Mouse (Mus musculus) layer of hippocampus, adult 6 months (tissue): Measurements from ENCODE around the gene Relb. TPM values are rescaled to one million over a fixed set of nuclear protein-coding genes. Genes with fewer than 3 reads are reported as not detected.

Experiments used
- long read RNA-seq, 2 experiments: library from polyadenylated mRNA; unstranded; transcript quantifications; one replicate each; pipeline ENCODE4 v2.0.0; 2019 to 2020
- polyA plus RNA-seq: library from polyadenylated mRNA; unstranded; fragments of <200 nt; fragmentation: Nextera tagmentation; gene quantifications from 2 replicates; pipeline ENCODE4 v1.2.3, GENCODE M21; 2021

Relb gene
- 10.4 and 11.2 TPM in 2 replicates for polyA plus RNA-seq
- long read RNA-seq, experiment 1, transcript Relb-201 (11 exons, 2,200 nt): major isoform, 19 of 30 reads
- long read RNA-seq, experiment 1, partial matches to known transcripts: 3 of 30 reads
- long read RNA-seq, experiment 1, other reads (novel, unspliced or antisense): 8 of 30 reads
- long read RNA-seq, experiment 2, transcript Relb-201 (11 exons, 2,200 nt): major isoform, 32 of 54 reads
- long read RNA-seq, experiment 2, partial matches to known transcripts: 12 of 54 reads
- long read RNA-seq, experiment 2, other reads (novel, unspliced or antisense): 10 of 54 reads

DNA sequence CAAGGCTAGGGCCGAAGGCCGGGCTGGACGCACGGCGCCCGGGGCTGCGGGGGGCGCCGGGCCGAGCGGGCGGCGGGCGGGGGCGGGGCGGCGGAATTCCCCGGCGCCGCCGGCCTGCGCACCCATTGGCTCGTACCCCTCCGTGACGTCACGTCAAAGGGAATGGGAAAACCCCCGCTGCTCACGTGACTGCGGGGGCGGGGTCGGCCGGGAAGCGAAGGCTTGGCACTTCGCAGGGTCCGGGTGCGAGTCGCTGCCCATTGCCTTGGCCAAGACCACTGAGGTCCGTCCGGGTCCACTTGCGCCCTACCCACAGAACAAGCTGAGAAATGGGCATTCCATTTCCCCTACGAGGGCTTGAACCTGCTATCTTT, at the start of gene Relb:
TSS of gene Relb (minus strand) at position 78 of the 374 bp plus-strand sequence.

DNA sequence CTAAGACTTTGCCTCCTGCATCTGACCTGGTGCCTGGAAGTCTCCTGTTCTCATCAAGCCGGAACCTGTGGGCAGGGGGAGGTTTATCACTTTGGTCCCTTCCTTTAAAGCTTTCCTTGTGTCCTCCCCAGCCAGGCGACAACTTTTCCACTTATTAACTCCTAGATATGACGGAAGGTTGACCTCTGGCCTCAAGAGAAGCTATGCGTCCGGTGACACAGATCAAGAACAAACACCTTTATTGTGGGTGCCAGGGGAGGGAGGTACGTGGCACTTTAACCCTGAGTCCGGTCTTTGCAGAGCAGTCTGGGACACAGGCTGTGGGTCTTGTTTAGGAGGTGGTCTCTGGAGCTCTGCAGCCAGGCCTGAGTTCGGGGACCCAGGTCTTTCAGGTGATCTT, 48.6 kb upstream of the Relb start, which contains the start of gene Apoc2:
TSS of gene Apoc2 (minus strand) at position 70 of the 400 bp plus-strand sequence.

DNA sequence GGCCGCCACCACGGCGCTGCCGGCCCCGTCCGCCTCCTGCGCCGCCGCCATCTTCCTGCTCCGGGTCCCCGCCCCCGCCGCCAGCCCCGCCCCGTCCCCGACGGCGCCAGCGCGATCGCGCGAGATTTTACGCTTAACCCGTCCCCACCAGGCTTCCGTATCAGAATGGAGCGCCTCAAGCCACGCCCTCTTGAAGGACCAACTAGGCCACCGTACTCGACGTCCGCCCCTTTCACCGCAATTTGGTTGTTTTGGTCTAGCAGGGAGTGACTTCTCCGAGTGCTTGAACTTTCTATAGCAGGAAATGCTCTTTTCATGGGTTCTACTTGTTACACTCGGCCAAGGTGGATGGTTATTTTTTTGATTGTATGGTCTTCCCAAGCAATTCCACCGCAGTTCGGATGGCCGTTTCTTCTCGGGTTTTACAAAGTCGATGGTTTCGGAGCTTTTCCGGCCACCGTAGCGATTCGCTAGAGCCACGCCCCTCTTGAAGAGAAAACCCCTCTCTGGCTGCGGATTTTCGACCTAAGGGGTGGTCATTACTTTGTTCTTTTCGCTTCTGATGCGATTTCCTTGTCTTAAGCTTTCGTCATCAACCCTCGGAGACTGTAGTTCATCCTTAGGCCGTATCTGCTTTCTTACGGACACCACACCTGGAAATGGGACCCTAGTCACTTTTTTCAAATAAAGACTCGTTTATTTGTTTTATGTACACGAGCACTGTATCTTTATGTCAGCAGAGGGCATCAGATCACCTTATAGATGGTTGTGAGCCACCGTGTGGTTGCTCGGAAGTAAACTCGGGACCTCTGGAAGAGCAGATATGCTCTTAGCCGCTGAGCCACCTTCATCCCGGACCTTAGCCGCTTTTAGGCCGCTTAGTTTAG, 36.0 kb upstream of the Relb start, which contains the start of gene Clptm1:
TSS of gene Clptm1 (minus strand) at position 79 of the 887 bp plus-strand sequence.

DNA sequence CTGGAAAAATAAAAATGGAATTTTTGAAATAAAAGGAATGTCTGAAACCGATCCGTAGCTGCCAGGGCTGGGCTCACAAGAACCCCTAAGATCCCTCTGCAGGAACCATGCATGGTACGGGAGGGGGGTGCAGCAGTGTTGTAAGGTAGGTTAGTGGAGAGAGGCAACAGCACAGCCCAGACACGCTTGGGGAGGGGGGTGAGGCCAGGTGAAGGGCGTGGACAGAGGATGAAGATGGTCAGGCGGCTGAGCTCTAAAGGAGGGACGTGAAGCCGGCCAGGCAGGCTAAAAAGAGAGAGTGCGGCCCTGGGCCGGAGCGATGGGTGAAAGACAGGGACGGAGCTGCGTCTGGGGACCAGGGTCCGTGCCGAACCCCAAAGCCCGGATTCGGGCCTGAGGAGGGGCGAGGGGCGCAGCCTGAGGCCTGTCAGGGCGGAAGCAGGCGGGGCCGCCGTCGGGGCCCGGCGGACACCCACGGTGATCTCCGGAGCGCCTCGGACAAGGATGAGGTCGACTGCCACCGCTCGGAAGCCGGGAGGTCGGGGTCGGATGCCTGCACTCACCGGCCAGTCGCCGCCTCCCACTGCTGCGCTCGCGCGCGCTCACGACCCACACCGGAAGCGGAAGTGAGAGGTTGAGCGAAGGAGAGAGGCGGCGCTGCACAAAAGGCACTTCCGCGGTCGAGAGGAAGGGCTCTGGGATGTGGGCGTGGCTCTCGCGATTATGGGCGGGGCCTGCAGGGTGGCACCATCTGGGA, 25.2 kb downstream of the Relb start, which contains the start of gene Clasrp:
TSS of gene Clasrp (minus strand) at position 638 of the 757 bp plus-strand sequence.

DNA sequence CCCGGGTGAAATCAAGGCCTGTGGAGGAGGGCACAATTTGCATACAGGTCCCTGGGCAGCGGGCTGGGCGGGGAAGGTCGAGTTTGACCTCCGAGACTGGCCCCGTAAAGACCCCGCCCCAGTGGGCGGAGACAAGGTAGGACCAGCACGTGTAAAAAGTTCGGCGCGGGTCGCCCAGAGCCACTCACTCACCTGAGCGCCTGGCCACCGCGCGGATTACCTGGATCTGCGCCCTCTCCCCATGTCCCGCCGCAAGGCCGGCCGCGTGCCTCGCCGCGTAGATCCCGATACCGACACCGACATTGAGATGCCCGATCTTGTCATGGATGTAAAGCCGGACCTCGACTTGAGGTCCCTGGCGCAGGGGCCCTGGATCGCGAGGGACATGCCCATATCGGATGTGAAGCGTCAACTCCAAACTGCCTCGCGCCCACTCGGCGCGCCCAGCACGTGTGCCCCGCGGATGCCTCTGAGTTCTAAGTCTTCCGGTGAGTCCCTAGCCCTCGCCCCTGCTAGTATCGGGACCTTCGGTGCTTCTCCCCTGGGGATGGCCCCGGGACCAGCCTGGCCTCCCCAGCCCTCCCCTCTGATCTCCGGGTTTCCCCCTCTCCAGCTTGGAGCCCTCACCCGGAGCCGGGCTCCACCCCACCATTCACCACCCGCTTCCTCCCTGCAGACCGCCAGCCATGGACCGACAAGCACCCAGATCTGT, 51.9 kb downstream of the Relb start, which contains the start of the genes Zfp296 and Gemin7:
TSS of gene Zfp296 (plus strand) at position 147 of the 712 bp plus-strand sequence.
TSS of gene Gemin7 (minus strand) at position 455 of the 712 bp plus-strand sequence.

DNA sequence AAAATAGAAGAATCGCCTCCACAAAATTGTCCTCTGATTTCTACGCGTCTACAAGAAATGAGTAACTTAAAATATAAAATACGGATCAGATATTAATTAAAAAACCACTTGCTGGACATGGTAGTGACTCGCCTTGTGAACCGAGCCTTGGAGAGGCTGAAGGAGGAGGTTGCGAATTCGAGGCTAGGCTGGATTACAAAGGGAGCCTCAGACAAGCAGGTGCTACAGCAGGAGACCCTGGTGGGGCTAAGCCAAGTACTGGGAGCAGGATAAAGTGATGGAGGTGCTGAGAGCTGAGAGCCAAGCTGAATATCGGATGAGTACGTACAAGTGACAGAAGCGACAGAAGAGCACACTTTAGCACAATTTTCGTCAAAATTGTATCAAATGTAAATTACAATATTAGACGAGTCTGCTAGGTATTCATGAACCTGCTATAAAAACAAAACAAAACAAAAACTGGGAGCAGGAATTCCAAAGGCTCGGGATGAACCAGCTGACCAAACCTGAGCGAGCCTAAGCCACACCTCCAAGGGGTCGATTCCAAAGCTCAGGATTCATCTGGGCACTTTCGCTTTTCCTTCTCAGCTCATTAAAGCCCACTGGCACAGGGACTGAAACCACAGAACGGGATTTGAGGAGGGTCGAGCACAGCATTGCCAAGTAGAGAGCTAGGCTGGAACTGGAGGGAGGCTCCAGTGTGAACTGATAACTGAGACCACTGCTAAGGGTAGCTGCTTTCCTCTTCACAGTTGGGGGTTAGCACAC, 66.4 kb downstream of the Relb start, which contains the start of gene Ppp1r37:
TSS of gene Ppp1r37 (minus strand) at position 434 of the 768 bp plus-strand sequence.

Other genes with a start within 250 kb of the Relb start
- 3.7 and 3.8 TPM in 2 replicates for gene Ercc2, start 247.4 kb downstream of the Relb start, polyA plus RNA-seq
- 1.3 and 1.8 TPM in 2 replicates for gene Klc3, start 225.3 kb downstream of the Relb start, polyA plus RNA-seq
- not detected in 2 replicates for gene Ckm, start 224.7 kb downstream of the Relb start, polyA plus RNA-seq
- gene Mark4, start 170.6 kb downstream of the Relb start, polyA plus RNA-seq: 6.5 and 8.2 TPM in 2 replicates
- gene Exoc3l2, start 166.1 kb downstream of the Relb start, polyA plus RNA-seq: 0.30 and 0.44 TPM in 2 replicates
- 4.2 TPM in 2 replicates for gene Bloc1s3, start 121.1 kb downstream of the Relb start, polyA plus RNA-seq
- gene Trappc6a, start 121.0 kb downstream of the Relb start, polyA plus RNA-seq: 39.0 and 48.4 TPM in 2 replicates
- gene Nkpd1, start 111.6 kb downstream of the Relb start, polyA plus RNA-seq: 1.1 and 1.4 TPM in 2 replicates
- 1.7 and 2.4 TPM in 2 replicates for gene Ppp1r37, start 66.4 kb downstream of the Relb start, polyA plus RNA-seq
- gene Zfp296, start 52.2 kb downstream of the Relb start, polyA plus RNA-seq: 0.60 and 1.7 TPM in 2 replicates
- gene Gemin7, start 51.8 kb downstream of the Relb start, polyA plus RNA-seq: 136 and 146 TPM in 2 replicates
- 8.7 and 9.9 TPM in 2 replicates for gene Clasrp, start 25.0 kb downstream of the Relb start, polyA plus RNA-seq
- 102 and 108 TPM in 2 replicates for gene Clptm1, start 35.6 kb upstream of the Relb start, polyA plus RNA-seq
- gene Apoc2, start 48.5 kb upstream of the Relb start, polyA plus RNA-seq: not detected in 2 replicates
- gene Gm44805, start 52.0 kb upstream of the Relb start, polyA plus RNA-seq: not detected in 2 replicates
- gene Apoc4, start 52.0 kb upstream of the Relb start, polyA plus RNA-seq: not detected in 2 replicates
- gene Apoc1, start 63.2 kb upstream of the Relb start, polyA plus RNA-seq: 6.6 and 10.7 TPM in 2 replicates
- 9,624 and 9,681 TPM in 2 replicates for gene Apoe, start 69.8 kb upstream of the Relb start, polyA plus RNA-seq
- 158 and 171 TPM in 2 replicates for gene Tomm40, start 86.0 kb upstream of the Relb start, polyA plus RNA-seq
- gene Nectin2, start 121.0 kb upstream of the Relb start, polyA plus RNA-seq: 4.7 and 6.5 TPM in 2 replicates
- 8.8 and 9.8 TPM in 2 replicates for gene Bcam, start 141.6 kb upstream of the Relb start, polyA plus RNA-seq
- 0.11 TPM in 1 of 2 replicates, not detected in the other for gene Cblc, start 167.4 kb upstream of the Relb start, polyA plus RNA-seq
- gene Bcl3, start 193.3 kb upstream of the Relb start, polyA plus RNA-seq: 0.46 and 0.52 TPM in 2 replicates
- gene Gm19345, start 222.6 kb upstream of the Relb start, polyA plus RNA-seq: 3.9 and 5.1 TPM in 2 replicates
- gene Ceacam16, start 231.9 kb upstream of the Relb start, polyA plus RNA-seq: 0.13 TPM in 1 of 2 replicates, not detected in the other